Mouse (Mus musculus) heart, embryonic 14.5 days (tissue): Measurements from ENCODE around the gene Xirp2. TPM values are rescaled to one million over a fixed set of nuclear protein-coding genes. Genes with fewer than 3 reads are reported as not detected.

ENCODE experiments used
- ATAC-seq: fragments of 200-750 bp; cut with Nextera tagmentation; 2 replicates; pipeline ENCODE4 v1.8.0; 2017; ENCODE audit warnings: low read depth, moderate TSS enrichment; ENCODE audit not compliant: insufficient number of reproducible peaks, insufficient read depth, low FRiP score
- H3K27ac ChIP-seq, 2 experiments: fragments of 200-500 bp in 1 of 2; fragments of 300-500 bp in 1 of 2; sonication (generic) in 1 of 2; replicated peaks in 1 of 2; 2 replicates each; pipeline ENCODE4 v1.5.1; 2012 to 2014; ENCODE audit warnings: low read depth in 2 of 2, low read length in 2 of 2, control low read depth in 1 of 2, mild to moderate bottlenecking in 1 of 2, mixed read lengths in 1 of 2; ENCODE audit not compliant: control insufficient read depth in 1 of 2, insufficient read depth in 1 of 2
- H3K27me3 ChIP-seq: fragments of 300-500 bp; sonication (generic); 2 replicates; pipeline ENCODE4 v1.6.1; 2014; ENCODE audit warnings: mild to moderate bottlenecking, low read length, control low read depth; ENCODE audit not compliant: control insufficient read depth, insufficient read depth
- H3K36me3 ChIP-seq: fragments of 300-500 bp; sonication (generic); 2 replicates; pipeline ENCODE4 v1.6.1; 2014; ENCODE audit warnings: mild to moderate bottlenecking, control low read depth, low read length, mixed read lengths; ENCODE audit not compliant: control insufficient read depth, insufficient read depth
- H3K4me1 ChIP-seq, 2 experiments: fragments of 200-500 bp in 1 of 2; fragments of 300-500 bp in 1 of 2; sonication (generic) in 1 of 2; 2 replicates each; pipeline ENCODE4 v1.6.1; 2012 to 2014; ENCODE audit warnings: low read length in 2 of 2, control low read depth in 1 of 2, mixed read lengths in 1 of 2; ENCODE audit not compliant: control insufficient read depth in 2 of 2, insufficient read depth in 2 of 2
- H3K4me2 ChIP-seq: fragments of 300-500 bp; sonication (generic); 2 replicates; pipeline ENCODE4 v1.6.1; 2014; ENCODE audit warnings: mild to moderate bottlenecking, low read length
- H3K4me3 ChIP-seq, 2 experiments: fragments of 200-500 bp in 1 of 2; fragments of 300-500 bp in 1 of 2; sonication (generic) in 1 of 2; 2 replicates each; pipeline ENCODE4 v1.5.1; 2012 to 2014; ENCODE audit warnings: low read length in 2 of 2, mild to moderate bottlenecking in 2 of 2, control low read depth in 1 of 2, low read depth in 1 of 2, moderate library complexity in 1 of 2; ENCODE audit not compliant: control insufficient read depth in 1 of 2, insufficient read depth in 1 of 2
- H3K9ac ChIP-seq: fragments of 300-500 bp; sonication (generic); 2 replicates; pipeline ENCODE4 v1.6.1; 2014; ENCODE audit warnings: mild to moderate bottlenecking, low read length
- H3K9me3 ChIP-seq: fragments of 300-500 bp; sonication (generic); 2 replicates; pipeline ENCODE4 v1.6.1; 2016; ENCODE audit warnings: low read length, control low read depth; ENCODE audit not compliant: control insufficient read depth
- WGBS: fragments of 180-500 bp; shearing (Covaris S2); extraction: QIAGEN DNeasy Blood & Tissue Kit; methylation state at CpG from one replicate; pipeline ENCODE4 v1.1.7; 2014; 5-methylcytosine and 5-hydroxymethylcytosine counted together
- polyA plus RNA-seq: library from polyadenylated mRNA; unstranded; fragments of >200 nt; fragmentation: Nextera tagmentation; extraction: Ambion mirVana; gene quantifications from 2 replicates; pipeline ENCODE4 v1.2.1, GENCODE M21; 2014

Gene Xirp2
- polyA plus RNA-seq, 1 experiment from 2014 or later = 0.35 TPM

DNA sequence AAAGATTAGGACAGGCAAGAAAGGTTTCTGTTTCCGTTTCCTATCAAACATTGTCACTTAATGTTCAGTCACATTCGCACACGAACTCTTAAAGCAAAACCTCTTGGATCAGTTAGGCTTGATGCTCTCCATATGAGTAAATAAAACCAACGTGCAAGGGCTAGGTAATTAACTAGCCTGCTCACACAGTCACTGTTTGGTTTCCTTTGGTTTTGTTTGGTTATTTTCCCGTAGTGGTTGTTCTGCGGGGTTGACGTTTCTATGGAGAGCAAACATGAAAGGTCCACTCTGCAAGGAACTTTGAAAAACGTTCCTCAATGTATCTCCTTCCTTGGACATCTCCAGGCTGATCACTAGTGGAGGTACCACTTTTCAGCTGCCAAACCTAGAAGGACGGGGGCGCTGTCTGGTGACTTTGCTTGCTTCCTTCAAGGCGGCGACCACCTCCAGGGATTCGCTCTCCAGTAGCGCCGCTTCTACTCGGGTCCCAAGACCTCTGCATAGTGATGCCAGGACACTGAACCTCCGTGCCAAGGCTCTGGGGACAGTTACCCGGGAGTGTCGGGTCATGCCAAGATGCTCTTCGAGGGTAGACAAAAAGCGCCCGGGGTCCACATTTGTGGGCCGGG is 119.2 kb downstream of the Xirp2 start:
- peak overlapping the region in 1 of 2 experiments; percentile 62; a peak in 2 of 4 replicates for H3K27ac ChIP-seq
- H3K4me2 ChIP-seq = peak overlapping the region; percentile 94
- peak overlapping the region; percentile 72 for H3K9ac ChIP-seq
- H3K36me3 ChIP-seq = no peaks in the 10 kb centered on the region
- peak overlapping the region; percentile 71 to 83 for H3K4me3 ChIP-seq
- H3K9me3 ChIP-seq = no peaks in the 10 kb centered on the region
- peak; percentile 31; the same call in 1 of the 2 replicates for ATAC-seq
- peaks cover 3 to 12% of the 10 kb centered on the region in 2 experiments; a peak in 3 of 4 replicates for H3K4me1 ChIP-seq
- no peaks in the 10 kb centered on the region for H3K27me3 ChIP-seq
- 4% methylated on average over 23 of the region's 23 CpGs for WGBS

DNA sequence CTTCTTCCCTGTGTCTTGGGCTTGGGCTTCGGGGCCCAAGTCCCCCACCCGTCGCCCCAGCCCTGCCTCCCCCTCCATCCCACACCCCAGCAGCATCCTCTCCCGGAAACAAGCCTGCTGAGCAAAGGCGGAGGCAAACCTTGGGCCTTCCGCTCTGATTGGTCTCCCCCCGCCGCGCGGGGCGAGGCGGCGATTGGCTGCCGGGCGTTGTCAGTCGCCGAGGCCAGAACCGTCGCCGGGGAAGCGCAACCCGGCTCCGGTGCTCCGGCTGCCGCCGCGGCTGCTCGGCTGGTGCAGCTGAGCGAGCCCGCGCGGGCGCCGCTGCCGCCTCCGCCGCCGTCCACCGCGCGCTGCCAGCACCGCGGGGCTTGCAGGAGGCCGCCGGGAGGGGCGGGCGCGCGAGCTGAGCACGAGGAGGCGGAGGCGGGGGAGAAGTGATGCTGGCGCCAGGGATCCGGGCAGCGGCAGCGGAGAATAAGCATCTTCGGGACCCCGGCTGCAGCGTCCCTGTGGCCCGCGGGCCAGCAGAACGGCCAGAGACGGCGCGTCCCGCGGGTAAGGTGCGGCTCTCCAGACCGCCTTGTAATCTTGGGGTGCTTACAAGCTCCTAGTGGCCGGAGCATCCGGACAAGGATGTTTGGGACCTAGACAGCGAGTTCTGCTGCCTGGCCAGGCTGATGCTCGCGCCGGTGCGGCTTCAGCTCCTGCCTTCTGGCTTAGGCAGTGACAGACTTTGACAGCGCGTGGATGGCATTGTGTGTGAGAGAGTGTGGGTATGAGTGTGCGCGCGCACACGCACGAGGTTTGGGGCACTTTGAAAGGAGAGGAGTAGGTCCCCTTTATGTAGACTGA is 119.9 kb downstream of the Xirp2 start, which contains the start of gene B3galt1:
B3galt1 (plus strand) TSS at position 392 of the 852 bp plus-strand sequence.
- Histone ChIP-seq H3K9me3 (no peaks in the 10 kb centered on the region), H3K27ac (peak within 1 kb of the TSS; percentile 1 to 62; a peak in 3 of 4 replicates), H3K9ac (peak within 1 kb of the TSS; percentile 72), H3K36me3 (no peaks in the 10 kb centered on the region), H3K27me3 (no peaks in the 10 kb centered on the region), H3K4me1 (peaks cover 3 to 12% of the 10 kb centered on the region in 2 experiments; a peak in 3 of 4 replicates), H3K4me3 (peak within 1 kb of the TSS; percentile 71 to 83), H3K4me2 (peak within 1 kb of the TSS; percentile 94)
- under 1% methylated on average over 75 of the region's 83 CpGs for WGBS
- peak; percentile 90 for ATAC-seq

GRCm38 (mm10) chr2:67566566-67566965 is 120.8 kb downstream of the Xirp2 start:
- H3K4me3 ChIP-seq = peak overlapping the region; percentile 71 to 83
- no peak for ATAC-seq
- WGBS = 3% methylated on average over 12 of the region's 12 CpGs
- H3K9me3 ChIP-seq = no peaks in the 10 kb centered on the region
- no peak overlapping the region for H3K27ac ChIP-seq
- H3K9ac ChIP-seq = peak overlapping the region; percentile 72
- H3K4me2 ChIP-seq = peak overlapping the region; percentile 94
- peaks cover 3 to 12% of the 10 kb centered on the region in 2 experiments; a peak in 3 of 4 replicates for H3K4me1 ChIP-seq
- H3K36me3 ChIP-seq = no peaks in the 10 kb centered on the region
- H3K27me3 ChIP-seq = no peaks in the 10 kb centered on the region

GRCm38 (mm10) chr2:67567141-67567680 is 121.4 kb downstream of the Xirp2 start:
- H3K36me3 ChIP-seq = no peaks in the 10 kb centered on the region
- H3K9me3 ChIP-seq = no peaks in the 10 kb centered on the region
- H3K27me3 ChIP-seq = no peaks in the 10 kb centered on the region
- H3K4me2 ChIP-seq = peak overlapping the region; percentile 94
- H3K4me1 ChIP-seq = peaks cover 3 to 12% of the 10 kb centered on the region in 2 experiments; a peak in 3 of 4 replicates
- H3K4me3 ChIP-seq = peak overlapping the region; percentile 71 to 83
- H3K9ac ChIP-seq = peak overlapping the region; percentile 72; the same call in 1 of the 2 replicates
- WGBS = 16% methylated on average over 8 of the region's 8 CpGs
- H3K27ac ChIP-seq = no peak overlapping the region
- ATAC-seq = no peak

Other genes with a start within 250 kb of the Xirp2 start
- not detected in 2 replicates for gene Gm21830, start 32.3 kb upstream of the Xirp2 start, polyA plus RNA-seq
- not detected in 2 replicates for gene Gm26727, start 12.8 kb upstream of the Xirp2 start, polyA plus RNA-seq
- gene B3galt1, start 119.9 kb downstream of the Xirp2 start, polyA plus RNA-seq = 7.1 and 8.9 TPM in 2 replicates